26 mouse cellular contexts compared by ENCODE assay signal in genomic region chr17:86354896-86355295, GRCm38 (mm10).
"Had no signal": no experiment of that assay in that cellular context is flagged by ENCODE, and none has a peak within 500 bp of the region (broad histone marks: within the 10 kb centered on the region; RNA-seq: fewer than 3 reads in every experiment).

No protein-coding gene starts in this region.

- H3K9ac ChIP-seq: heart, embryonic 12.5 days; heart, embryonic 15.5 days; hindbrain, embryonic 13.5 days; hindbrain, embryonic 15.5 days; kidney, embryonic 15.5 days; limb, embryonic 13.5 days; limb, embryonic 15.5 days; liver, embryonic 12.5 days; liver, embryonic 14.5 days had no signal

- H3K27ac ChIP-seq: heart, adult 2 months; heart, embryonic 10.5 days; heart, embryonic 15.5 days; hindbrain, embryonic 13.5 days; hindbrain, embryonic 15.5 days; hindbrain, postnatal 0 days; kidney, embryonic 15.5 days; kidney, postnatal 0 days; limb, embryonic 13.5 days; limb, embryonic 15.5 days; liver, embryonic 12.5 days; liver, embryonic 14.5 days had no signal

- H3K9me3 ChIP-seq: heart, embryonic 10.5 days; heart, embryonic 12.5 days; heart, embryonic 15.5 days; hindbrain, embryonic 13.5 days; hindbrain, embryonic 15.5 days; kidney, embryonic 15.5 days; limb, embryonic 13.5 days; limb, embryonic 15.5 days; liver, embryonic 12.5 days had no signal

- H3K4me3 ChIP-seq: heart, adult 2 months; heart, embryonic 10.5 days; heart, embryonic 12.5 days; heart, embryonic 15.5 days; hindbrain, embryonic 13.5 days; hindbrain, embryonic 15.5 days; kidney, embryonic 15.5 days; limb, embryonic 13.5 days; limb, embryonic 15.5 days; liver, embryonic 12.5 days had no signal

- H3K4me2 ChIP-seq: heart, embryonic 12.5 days; heart, embryonic 15.5 days; hindbrain, embryonic 13.5 days; hindbrain, embryonic 15.5 days; kidney, embryonic 15.5 days; limb, embryonic 13.5 days; limb, embryonic 15.5 days; liver, embryonic 12.5 days had no signal

- ATAC-seq: hindbrain, postnatal 0 days; intestine, embryonic 16.5 days; liver, embryonic 12.5 days had no signal

- H3K36me3 ChIP-seq: heart, embryonic 10.5 days; heart, embryonic 12.5 days; heart, embryonic 15.5 days; hindbrain, embryonic 13.5 days; hindbrain, embryonic 15.5 days; kidney, embryonic 15.5 days; limb, embryonic 13.5 days; limb, embryonic 15.5 days; liver, embryonic 12.5 days had no signal

- DNase-seq: gastrocnemius, postnatal 14 days; gastrocnemius, postnatal 36 days; heart, adult 11 months; heart, adult 2 months; heart, postnatal 14 days; heart, postnatal 36 days; kidney, adult 11 months; kidney, adult 2 months; kidney, adult 9 months; kidney, postnatal 14 days; kidney, postnatal 36 days; layer of hippocampus, postnatal 36 days; left cerebral cortex, postnatal 4 days had no signal

- H3K27me3 ChIP-seq: heart, embryonic 12.5 days; heart, embryonic 15.5 days; hindbrain, embryonic 13.5 days; hindbrain, embryonic 15.5 days; kidney, embryonic 15.5 days; limb, embryonic 13.5 days; limb, embryonic 15.5 days; liver, embryonic 12.5 days had no signal
